Mouse (Mus musculus): ENCODE measurements around the gene Ttc25. TPM values are rescaled to one million over a fixed set of nuclear protein-coding genes. Genes with fewer than 3 reads are reported as not detected.
"Not testable (repeated sequence)": the region's sequence is repeated elsewhere in the genome, so short reads cannot be mapped to it uniquely, and the experiment has no call there.

Ttc25 gene
- polyA plus RNA-seq, 1 experiment = not detected

DNA sequence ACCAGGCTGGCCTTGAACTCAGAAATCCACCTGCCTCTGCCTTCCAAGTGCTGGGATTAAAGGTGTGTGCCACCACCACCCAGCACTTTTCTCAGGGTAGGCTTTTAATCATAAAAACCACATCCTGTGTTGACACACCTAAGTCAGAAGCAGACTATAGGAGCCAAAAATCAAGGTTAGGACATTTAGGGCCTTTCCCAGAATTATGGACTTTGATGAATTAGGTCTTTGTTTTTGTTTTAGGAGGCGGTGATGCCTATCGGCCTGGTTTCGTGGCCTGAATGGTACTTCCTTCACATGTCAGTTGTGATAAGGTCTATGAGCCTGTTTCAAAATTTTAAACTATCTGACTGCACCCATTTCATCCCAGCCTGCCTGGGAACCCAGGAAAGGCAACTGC lies 28.8 kb downstream of the Ttc25 start:
- Histone ChIP-seq H3K4me3 (ENCODE audit: insufficient read depth, low read depth, low read length) (peak overlapping the region; percentile 77; the same call in 1 of the 2 replicates), H3K4me1 (ENCODE audit: control insufficient read depth, insufficient read depth, low read length) (peaks cover 32% of the 10 kb centered on the region), H3K27ac (ENCODE audit: insufficient read depth, low read depth, low read length) (no peak overlapping the region)
- TF ChIP-seq POLR2A (IDR thresholded peaks at IDR 0.05; ENCODE audit: insufficient read depth, low read depth, low read length) (no peak), CTCF (IDR thresholded peaks at IDR 0.05; ENCODE audit: insufficient read depth, low read depth, low read length) (no peak)
- WGBS = 85% methylated on average over 3 of the region's 3 CpGs

DNA sequence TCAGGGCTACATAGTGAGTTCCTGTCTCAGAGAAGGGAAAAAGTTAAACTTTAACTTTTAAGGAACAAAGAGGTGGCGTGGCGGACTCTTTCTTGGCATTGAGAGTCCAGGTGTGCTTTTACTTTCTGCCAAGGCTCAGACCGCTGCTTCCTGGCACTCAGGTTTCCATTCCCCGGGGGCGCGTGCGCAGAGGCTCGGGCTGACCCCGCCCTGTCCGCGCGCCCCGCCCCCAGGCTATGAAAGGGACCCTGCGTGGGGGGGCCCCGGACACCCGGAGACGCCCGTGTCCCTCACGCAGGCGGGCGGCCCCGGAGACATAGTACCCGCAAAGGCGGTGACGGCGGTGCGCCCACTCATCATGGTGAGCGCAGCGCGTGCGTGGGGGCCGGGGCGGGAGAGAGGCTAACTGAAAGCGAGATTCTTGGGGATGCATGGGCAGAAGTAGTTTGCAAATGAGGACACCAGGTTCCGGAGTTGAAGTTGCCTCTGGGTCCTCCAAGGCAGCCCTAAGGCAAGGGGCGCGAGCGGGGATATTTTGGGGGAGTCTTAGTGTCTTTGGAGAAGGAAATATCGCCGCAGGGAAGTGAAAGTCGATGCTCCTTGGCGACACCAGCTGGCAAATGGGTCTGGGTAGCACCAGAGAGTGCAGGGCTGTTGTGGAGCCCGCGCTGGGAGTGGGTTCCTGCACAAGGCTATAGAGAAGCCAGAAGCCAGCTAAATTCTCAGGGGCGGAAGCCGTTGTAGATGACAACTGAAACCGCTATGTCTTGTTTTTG lies 29.5 kb downstream of the Ttc25 start, which contains the start of gene Cnp:
Gene Cnp (plus strand): TSS at position 197 of the 776 bp plus-strand sequence.
- 2% methylated on average over 47 of the region's 47 CpGs for WGBS
- TF ChIP-seq POLR2A (IDR thresholded peaks at IDR 0.05; ENCODE audit: insufficient read depth, low read depth, low read length) = peak; percentile 40; the same call in 1 of the 2 replicates
- no peak for TF ChIP-seq CTCF (IDR thresholded peaks at IDR 0.05; ENCODE audit: insufficient read depth, low read depth, low read length)
- Histone ChIP-seq H3K4me1 (ENCODE audit: control insufficient read depth, insufficient read depth, low read length) (peaks cover 32% of the 10 kb centered on the region), H3K4me3 (ENCODE audit: insufficient read depth, low read depth, low read length) (peak within 1 kb of the TSS; percentile 77), H3K27ac (ENCODE audit: insufficient read depth, low read depth, low read length) (peak within 1 kb of the TSS; percentile 78)

DNA sequence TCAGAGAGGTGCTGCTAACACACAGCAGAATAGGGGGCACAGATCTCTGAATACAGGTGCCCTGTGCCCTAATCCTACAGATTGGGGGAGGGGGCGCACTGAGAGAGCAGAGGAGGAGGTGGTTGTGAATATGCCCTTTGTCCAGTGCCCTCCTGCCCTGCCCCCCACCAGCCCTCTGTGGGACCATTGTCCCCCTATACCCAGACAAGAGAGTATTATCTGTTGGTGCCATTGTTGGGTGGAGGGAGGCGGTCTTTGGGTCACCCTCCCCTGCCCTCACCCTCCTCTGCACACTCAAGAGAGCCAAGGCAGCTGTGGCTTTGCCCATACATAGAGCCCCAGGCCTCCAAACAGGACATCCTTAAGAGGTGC lies 30.1 kb downstream of the Ttc25 start:
- Histone ChIP-seq H3K4me3 (ENCODE audit: insufficient read depth, low read depth, low read length) (peak overlapping the region; percentile 77), H3K27ac (ENCODE audit: insufficient read depth, low read depth, low read length) (peak overlapping the region; percentile 78; the same call in 1 of the 2 replicates), H3K4me1 (ENCODE audit: control insufficient read depth, insufficient read depth, low read length) (peaks cover 32% of the 10 kb centered on the region)
- 37% methylated on average over 2 of the region's 2 CpGs for WGBS
- no peak for TF ChIP-seq POLR2A (IDR thresholded peaks at IDR 0.05; ENCODE audit: insufficient read depth, low read depth, low read length)
- no peak for TF ChIP-seq CTCF (IDR thresholded peaks at IDR 0.05; ENCODE audit: insufficient read depth, low read depth, low read length)

DNA sequence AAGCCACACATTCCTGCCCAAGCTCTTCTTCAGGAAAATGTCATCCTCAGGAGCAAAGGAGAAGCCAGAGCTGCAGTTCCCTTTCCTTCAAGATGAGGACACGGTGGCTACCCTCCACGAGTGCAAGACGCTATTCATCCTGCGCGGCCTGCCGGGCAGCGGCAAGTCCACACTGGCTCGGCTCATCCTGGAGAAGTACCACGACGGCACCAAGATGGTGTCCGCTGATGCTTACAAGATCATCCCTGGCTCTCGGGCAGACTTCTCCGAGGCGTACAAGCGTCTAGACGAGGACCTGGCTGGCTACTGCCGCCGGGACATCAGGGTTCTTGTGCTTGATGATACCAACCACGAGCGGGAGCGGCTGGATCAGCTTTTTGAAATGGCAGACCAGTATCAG lies 30.8 kb downstream of the Ttc25 start:
- WGBS = 80% methylated on average over 21 of the region's 21 CpGs
- Histone ChIP-seq H3K27ac (ENCODE audit: insufficient read depth, low read depth, low read length) (peak overlapping the region; percentile 5; the same call in 1 of the 2 replicates), H3K4me3 (ENCODE audit: insufficient read depth, low read depth, low read length) (no peak overlapping the region), H3K4me1 (ENCODE audit: control insufficient read depth, insufficient read depth, low read length) (peaks cover 25% of the 10 kb centered on the region)
- TF ChIP-seq CTCF (IDR thresholded peaks at IDR 0.05; ENCODE audit: insufficient read depth, low read depth, low read length) (no peak), POLR2A (IDR thresholded peaks at IDR 0.05; ENCODE audit: insufficient read depth, low read depth, low read length) (no peak)

DNA sequence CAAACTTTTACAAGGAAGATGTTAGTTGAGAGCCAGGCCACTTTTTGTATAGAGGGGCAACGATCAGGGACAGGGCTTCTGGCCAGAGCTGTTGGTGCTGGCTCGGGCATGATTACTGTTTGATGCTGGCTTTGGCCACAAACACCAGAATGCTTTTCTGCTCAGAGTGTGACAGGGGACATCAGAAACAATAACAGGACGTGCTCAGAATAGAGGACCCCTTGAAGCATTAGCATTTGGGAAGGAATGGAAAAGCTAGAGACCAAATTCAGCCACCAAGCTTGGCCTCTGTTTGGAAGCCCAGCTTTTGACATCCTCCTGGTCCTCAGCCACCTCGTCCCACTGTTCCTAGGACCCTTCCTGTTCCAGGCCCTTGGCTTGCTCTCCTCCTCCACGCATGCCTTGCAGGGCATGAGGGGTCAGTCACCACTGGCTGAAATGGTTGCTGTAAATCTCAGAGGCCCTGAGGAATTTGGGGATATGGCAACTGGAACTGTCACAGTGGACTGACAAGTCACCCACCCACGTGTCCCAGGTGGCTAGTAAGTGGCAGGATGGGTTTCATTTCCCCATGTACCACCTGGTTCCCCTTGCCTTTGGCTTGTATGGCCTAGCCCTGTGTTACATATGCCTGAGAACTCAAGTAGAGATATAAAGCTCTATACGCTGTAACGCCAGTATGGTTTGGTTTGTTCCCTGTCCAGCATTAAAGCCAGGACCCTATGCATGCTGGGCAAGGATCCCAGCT lies 32.6 kb downstream of the Ttc25 start:
- Histone ChIP-seq H3K4me3 (ENCODE audit: insufficient read depth, low read depth, low read length) (no peak overlapping the region), H3K4me1 (ENCODE audit: control insufficient read depth, insufficient read depth, low read length) (peaks cover 23% of the 10 kb centered on the region), H3K27ac (ENCODE audit: insufficient read depth, low read depth, low read length) (no peak overlapping the region)
- no peak for TF ChIP-seq POLR2A (IDR thresholded peaks at IDR 0.05; ENCODE audit: insufficient read depth, low read depth, low read length)
- TF ChIP-seq CTCF (IDR thresholded peaks at IDR 0.05; ENCODE audit: insufficient read depth, low read depth, low read length) = no peak
- 50% methylated on average over 8 of the region's 8 CpGs for WGBS

DNA sequence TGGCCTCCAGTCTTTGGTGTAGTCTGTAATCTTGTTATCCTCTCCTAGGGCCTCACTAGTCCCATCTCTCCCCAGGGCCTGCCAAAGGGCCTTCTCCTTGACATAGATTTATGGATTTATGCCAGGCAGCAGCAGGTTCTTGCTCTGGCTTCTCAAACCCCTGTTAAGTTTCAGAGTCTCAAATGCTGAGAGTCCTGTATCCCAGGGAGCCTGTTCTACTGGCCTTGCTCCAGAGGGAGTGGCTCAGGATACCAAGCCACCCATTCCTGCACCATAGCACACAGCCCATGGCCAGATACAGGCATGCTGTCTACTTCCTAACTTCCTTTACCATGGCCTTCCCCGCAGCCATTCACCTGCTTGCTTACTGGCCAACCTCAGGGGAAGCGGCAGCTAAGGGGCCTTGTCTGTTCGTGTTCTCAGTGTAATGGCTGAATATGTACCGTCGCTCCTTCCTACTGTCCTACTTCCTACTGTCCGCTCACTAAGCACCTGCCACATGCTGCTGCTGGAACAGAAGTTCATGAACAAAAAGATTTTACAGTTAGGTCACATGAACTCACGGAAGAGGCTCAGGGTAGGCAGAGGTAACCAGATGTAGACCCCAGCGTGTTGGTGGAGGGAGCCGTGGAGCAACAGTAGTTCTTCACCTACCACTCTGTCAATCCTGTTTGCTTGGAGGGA lies 33.9 kb downstream of the Ttc25 start:
- Histone ChIP-seq H3K4me3 (ENCODE audit: insufficient read depth, low read depth, low read length) (no peak overlapping the region), H3K27ac (ENCODE audit: insufficient read depth, low read depth, low read length) (no peak overlapping the region), H3K4me1 (ENCODE audit: control insufficient read depth, insufficient read depth, low read length) (peaks cover 23% of the 10 kb centered on the region)
- TF ChIP-seq CTCF (IDR thresholded peaks at IDR 0.05; ENCODE audit: insufficient read depth, low read depth, low read length) = no peak
- TF ChIP-seq POLR2A (IDR thresholded peaks at IDR 0.05; ENCODE audit: insufficient read depth, low read depth, low read length) = no peak
- WGBS = 89% methylated on average over 9 of the region's 9 CpGs

DNA sequence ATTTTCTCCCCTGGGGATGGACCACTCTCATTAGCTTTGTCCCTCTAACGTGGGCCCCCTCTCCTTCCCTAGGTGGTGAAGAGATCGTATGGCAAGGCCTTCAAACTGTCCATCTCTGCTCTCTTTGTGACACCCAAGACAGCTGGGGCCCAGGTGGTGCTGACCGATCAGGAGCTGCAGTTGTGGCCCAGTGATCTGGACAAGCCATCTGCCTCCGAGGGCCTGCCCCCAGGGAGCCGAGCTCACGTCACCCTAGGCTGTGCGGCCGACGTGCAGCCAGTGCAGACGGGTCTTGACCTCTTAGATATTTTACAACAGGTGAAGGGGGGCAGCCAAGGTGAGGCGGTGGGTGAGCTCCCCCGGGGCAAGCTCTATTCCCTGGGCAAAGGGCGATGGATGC lies 34.9 kb downstream of the Ttc25 start:
- WGBS = 91% methylated on average over 13 of the region's 13 CpGs
- Histone ChIP-seq H3K4me3 (ENCODE audit: insufficient read depth, low read depth, low read length) (no peak overlapping the region), H3K27ac (ENCODE audit: insufficient read depth, low read depth, low read length) (no peak overlapping the region), H3K4me1 (ENCODE audit: control insufficient read depth, insufficient read depth, low read length) (peaks cover 23% of the 10 kb centered on the region)
- no peak for TF ChIP-seq CTCF (IDR thresholded peaks at IDR 0.05; ENCODE audit: insufficient read depth, low read depth, low read length)

DNA sequence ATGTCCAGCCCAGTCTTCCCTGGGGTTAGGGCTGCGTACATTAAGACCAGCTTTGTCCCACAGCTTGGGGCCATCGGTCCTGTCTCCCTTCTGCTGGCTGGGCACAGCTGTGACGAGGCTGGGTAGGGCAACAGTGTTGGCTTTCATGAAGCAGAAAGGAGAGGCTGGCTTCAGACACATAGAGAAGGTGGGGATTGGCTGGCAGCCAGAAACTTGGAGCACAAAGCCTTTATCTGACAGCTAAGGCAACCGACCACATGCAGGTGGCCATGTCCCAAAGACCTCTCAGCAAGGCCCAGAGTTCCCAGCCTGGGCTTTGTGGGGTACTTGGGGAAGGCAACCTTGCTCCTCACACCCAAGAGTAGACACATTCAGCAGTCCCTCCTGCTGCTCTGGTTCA lies 36.3 kb downstream of the Ttc25 start:
- Histone ChIP-seq H3K4me1 (ENCODE audit: control insufficient read depth, insufficient read depth, low read length) (peaks cover 10% of the 10 kb centered on the region; the same call in 1 of the 2 replicates), H3K27ac (ENCODE audit: insufficient read depth, low read depth, low read length) (no peak overlapping the region), H3K4me3 (ENCODE audit: insufficient read depth, low read depth, low read length) (no peak overlapping the region)
- TF ChIP-seq CTCF (IDR thresholded peaks at IDR 0.05; ENCODE audit: insufficient read depth, low read depth, low read length) (no peak), POLR2A (IDR thresholded peaks at IDR 0.05; ENCODE audit: insufficient read depth, low read depth, low read length) (no peak)
- WGBS = 27% methylated on average over 4 of the region's 4 CpGs

DNA sequence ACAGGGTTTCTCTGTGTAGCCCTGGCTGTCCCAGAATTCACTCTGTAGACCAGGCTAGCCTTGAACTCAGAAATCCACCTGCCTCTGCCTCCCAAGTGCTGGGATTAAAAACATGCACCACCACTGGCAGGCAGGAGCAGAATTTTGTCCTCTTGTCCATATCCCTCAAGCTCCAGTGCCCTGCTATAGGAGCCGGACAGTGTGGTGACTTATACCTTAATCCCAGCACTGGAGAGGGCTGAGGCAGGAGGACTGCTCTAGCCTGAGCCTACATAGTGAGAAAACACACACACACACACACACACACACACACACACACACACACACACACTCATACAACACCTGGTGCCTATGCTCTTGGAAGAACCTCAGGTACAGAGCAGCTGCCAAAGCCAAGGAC lies 37.0 kb downstream of the Ttc25 start:
- not testable (repeated sequence) for H3K4me1 ChIP-seq (ENCODE audit: control insufficient read depth, insufficient read depth, low read length); H3K27ac ChIP-seq (ENCODE audit: insufficient read depth, low read depth, low read length); H3K4me3 ChIP-seq (ENCODE audit: insufficient read depth, low read depth, low read length)
- 87% methylated on average over 1 of the region's 1 CpGs for WGBS

Data from olfactory bulb, adult 2 months (tissue).